Mouse (Mus musculus) CD4-positive, CD25-positive, alpha-beta regulatory T cell, adult 9 weeks (primary cell): ENCODE measurements around the gene Obscn. TPM values are rescaled to one million over a fixed set of nuclear protein-coding genes. Genes with fewer than 3 reads are reported as not detected.

Source experiments
- polyA plus RNA-seq: library from polyadenylated mRNA; unstranded; fragments of 100-300 nt; shearing (Covaris generic); gene quantifications from one replicate; pipeline ENCODE4 v1.2.1, GENCODE M21; 2017

The Obscn gene
- not detected for polyA plus RNA-seq

DNA sequence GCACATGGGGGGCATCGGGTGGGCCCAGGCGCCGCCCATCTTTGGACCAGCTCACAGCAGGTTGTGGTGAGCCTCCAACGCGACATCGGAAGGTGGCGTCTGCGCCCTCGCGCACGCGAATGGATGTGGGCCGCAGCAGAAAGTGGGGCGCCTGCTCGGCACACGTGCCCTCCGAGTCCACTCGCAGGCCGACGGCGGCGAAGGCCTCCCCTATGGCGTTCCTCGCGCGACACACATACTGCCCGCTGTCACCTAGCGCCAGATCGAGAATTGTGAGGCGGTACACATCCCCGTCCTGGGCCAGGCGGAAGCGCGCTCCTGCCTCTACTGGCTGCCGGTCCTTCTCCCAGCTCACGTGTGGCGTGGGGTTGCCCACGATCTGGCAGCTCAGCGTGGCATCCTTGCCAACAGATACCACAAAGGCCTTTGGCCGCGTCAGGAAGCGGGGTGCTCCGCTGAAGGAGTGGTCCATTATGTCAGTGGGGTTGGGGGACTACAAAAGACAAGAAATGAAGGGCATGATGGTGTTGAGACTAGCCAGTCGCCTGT lies at the start of gene Obscn:
Gene Obscn, minus strand, starts transcription at position 499 of the 549 bp plus-strand sequence.

DNA sequence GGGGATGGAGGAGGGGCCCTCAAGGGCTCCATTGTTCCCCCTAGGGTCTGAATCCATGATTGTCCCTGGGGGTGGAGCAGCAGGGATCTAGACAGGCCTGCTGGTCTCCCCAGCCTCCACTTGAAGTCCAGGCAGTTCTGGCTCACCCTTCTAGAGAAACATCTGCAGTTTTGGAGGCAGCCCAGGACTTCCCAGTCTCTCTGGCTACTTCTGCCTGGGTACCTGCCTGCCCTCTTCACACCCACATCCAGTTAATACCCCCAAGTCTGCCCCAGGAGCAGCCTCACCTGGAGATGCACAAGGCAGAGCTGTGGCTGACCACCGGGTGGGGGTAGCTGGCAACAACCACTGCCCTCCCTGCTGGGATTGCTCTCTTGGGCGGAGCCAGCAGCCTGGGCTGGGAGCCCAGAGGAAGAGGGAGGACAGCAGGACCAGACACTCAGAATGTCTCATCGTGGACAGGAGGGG lies 46.7 kb upstream of the Obscn start, which contains the start of gene Gjc2:
Gene Gjc2, minus strand, starts transcription at position 350 of the 468 bp plus-strand sequence.

DNA sequence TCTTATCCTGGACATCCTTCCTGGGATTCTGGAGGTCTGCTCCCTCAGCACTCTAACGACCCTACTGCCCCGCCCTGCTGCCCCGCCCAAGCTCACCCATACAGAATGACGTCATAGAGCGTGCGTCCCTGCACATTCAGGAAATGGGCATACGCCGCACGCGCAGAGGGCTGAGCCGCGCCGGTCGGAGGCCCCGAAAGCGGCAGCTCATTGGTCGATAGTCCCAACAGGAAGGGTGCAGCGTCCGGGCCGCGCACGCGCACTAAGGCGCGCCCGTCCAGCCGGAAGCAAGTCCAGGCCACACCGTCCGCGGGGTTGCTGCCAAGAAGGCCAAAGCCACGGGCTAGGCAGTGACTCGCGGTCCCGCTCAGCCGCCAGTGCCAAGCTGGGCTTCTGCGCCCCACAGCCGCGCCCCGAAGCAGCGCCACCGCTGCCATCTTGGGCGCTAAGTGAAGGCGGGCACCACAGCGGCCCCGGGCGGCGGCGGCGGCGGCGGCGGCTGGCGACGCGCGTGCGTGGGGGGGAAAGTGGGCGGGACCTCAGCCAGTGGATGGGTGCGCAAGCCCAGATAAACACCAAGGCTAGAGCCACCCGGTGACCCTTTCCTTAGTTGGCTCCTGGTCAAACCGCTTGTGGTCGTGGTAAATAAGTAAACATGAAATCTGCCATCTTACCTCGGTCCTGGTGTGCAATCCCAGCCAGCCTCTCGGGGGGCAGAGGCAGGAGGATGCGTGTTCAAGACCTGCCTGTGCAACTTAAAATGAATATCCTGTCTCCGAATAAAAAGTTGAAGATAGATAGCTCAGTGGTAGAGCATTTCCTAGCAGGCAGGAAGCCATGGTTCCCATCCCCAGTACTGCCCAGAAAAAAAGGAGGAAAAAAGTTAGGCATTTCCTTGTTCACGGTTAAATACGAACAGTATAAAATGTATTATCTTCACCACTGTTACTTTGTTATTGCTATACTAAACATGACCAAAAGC lies 27.3 kb upstream of the Obscn start, which contains the start of gene Iba57:
Gene Iba57, minus strand, starts transcription at position 485 of the 982 bp plus-strand sequence.

DNA sequence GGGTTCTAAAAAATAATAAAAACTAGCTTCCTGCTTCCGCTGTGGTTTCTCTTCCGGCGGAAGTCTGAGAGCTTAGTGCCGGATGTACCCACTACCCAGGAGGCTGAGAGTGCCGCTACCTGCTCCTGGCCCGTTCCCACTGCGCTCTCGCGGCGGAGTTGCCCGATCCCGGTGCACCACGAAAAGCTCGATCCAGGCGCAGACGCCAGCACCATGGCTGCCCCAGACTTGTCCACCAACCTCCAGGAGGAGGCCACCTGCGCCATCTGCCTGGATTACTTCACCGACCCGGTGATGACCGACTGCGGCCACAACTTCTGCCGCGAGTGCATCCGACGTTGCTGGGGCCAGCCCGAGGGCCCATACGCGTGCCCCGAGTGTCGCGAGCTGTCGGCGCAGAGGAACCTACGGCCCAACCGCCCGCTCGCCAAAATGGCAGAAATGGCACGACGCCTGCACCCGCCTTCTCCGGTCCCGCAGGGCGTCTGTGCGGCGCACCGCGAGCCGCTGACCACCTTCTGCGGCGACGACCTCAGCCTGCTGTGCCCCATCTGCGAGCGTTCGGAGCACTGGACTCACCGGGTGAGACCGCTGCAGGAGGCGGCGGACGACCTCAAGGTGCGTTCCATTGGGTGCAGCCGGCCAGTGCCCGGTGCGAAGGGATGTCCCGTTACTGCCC lies 158.0 kb downstream of the Obscn start, which contains the start of gene Trim11:
Gene Trim11, plus strand, starts transcription at position 67 of the 679 bp plus-strand sequence.

DNA sequence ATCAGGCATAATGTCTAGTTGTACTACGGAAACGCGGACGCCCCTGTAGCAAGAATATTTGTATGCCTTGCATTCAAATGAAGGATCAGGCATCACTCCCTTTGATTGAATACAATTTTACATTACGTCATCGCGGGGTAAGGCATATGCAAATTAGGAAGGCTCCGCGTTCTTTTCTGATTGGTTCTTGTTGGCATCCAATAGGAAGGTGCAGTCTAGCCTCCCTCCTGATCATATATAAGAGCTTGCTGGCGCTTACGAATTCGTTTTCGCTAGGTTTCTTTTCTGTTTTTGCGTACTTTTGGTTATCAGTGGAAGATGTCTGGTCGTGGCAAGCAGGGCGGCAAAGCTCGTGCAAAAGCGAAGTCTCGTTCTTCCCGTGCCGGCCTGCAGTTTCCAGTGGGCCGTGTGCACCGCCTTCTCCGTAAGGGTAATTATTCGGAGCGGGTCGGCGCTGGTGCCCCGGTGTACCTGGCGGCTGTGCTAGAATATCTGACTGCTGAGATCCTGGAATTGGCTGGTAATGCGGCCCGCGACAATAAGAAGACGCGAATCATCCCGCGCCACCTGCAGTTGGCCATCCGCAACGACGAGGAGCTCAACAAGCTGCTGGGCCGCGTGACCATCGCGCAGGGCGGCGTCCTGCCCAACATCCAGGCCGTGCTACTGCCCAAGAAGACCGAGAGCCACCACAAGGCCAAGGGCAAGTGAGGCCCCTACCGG lies 181.6 kb downstream of the Obscn start, which contains the start of the genes Hist3h2a and Trim17:
Gene Hist3h2a, plus strand, starts transcription at position 266 of the 723 bp plus-strand sequence.
Gene Trim17, plus strand, starts transcription at position 266 of the 723 bp plus-strand sequence.

DNA sequence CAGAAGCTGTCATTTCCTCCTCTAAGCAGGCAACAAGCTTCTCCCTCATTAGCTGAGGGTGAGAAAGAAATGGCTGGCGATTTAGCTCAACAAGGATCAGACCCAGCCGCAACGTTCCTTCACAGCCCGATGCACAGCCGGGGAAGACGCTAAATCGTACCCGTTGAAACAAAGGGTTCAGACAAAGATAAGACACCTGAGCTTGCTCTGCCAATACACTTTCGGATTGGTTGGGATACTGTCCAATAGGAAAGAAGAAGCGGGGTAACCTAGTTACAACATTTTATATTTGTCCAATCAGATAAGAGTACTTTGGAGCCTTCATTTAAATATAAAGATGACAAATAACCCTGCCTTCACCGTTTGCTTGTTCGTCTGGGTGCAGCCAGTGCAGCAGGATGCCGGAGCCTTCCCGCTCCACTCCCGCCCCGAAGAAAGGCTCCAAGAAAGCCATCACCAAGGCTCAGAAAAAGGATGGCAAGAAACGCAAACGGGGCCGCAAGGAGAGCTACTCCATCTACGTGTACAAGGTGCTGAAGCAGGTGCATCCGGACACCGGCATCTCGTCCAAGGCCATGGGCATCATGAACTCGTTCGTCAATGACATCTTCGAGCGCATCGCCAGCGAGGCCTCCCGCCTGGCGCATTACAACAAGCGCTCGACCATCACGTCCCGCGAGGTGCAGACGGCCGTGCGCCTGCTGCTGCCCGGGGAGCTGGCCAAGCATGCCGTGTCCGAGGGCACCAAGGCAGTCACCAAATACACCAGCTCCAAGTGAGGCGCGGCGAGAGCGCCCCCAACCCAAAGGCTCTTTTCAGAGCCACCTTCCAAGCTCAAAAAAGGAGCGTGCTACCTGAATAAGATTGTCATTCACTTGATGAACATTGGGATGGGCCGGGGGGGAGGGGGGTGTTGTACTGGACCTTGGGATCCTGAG lies 187.4 kb downstream of the Obscn start, which contains the start of gene Hist3h2ba:
Gene Hist3h2ba, plus strand, starts transcription at position 379 of the 938 bp plus-strand sequence.

Other genes starting within 250 kb of the Obscn start
- 12.8 TPM for gene Zfp39, start 232.2 kb downstream of the Obscn start, polyA plus RNA-seq
- not detected for gene Btnl10, start 218.5 kb downstream of the Obscn start, polyA plus RNA-seq
- gene Rnf187, start 197.5 kb downstream of the Obscn start, polyA plus RNA-seq = 12.4 TPM
- gene Hist3h2ba, start 187.5 kb downstream of the Obscn start, polyA plus RNA-seq = 25.7 TPM
- 18.3 TPM for gene Hist3h2a, start 181.7 kb downstream of the Obscn start, polyA plus RNA-seq
- 0.45 TPM for gene Trim17, start 181.7 kb downstream of the Obscn start, polyA plus RNA-seq
- 25.0 TPM for gene Trim11, start 158.3 kb downstream of the Obscn start, polyA plus RNA-seq
- gene Iba57, start 27.3 kb upstream of the Obscn start, polyA plus RNA-seq = 0.93 TPM
- not detected for gene Gjc2, start 46.8 kb upstream of the Obscn start, polyA plus RNA-seq
- gene Guk1, start 55.8 kb upstream of the Obscn start, polyA plus RNA-seq = 85.4 TPM
- gene Mrpl55, start 66.1 kb upstream of the Obscn start, polyA plus RNA-seq = 54.4 TPM
- gene 2310033P09Rik, start 71.9 kb upstream of the Obscn start, polyA plus RNA-seq = 25.8 TPM
- gene Arf1, start 91.9 kb upstream of the Obscn start, polyA plus RNA-seq = 517 TPM
- not detected for gene Wnt3a, start 154.3 kb upstream of the Obscn start, polyA plus RNA-seq
- gene Wnt9a, start 170.5 kb upstream of the Obscn start, polyA plus RNA-seq = not detected
- not detected for gene Prss38, start 239.3 kb upstream of the Obscn start, polyA plus RNA-seq